Mouse (Mus musculus) liver, postnatal 0 days (tissue): Measurements from ENCODE around the gene Iba57. TPM values are rescaled to one million over a fixed set of nuclear protein-coding genes. Genes with fewer than 3 reads are reported as not detected.
A peak's percentile ranks its signal among the peaks of the same experiment; 100 is the strongest.

ENCODE experiments used
- ATAC-seq: fragments of 200-750 bp; cut with Nextera tagmentation; 2 replicates; pipeline ENCODE4 v1.8.0; 2017; ENCODE audit warnings: mild to moderate bottlenecking, moderate library complexity
- DNase-seq: peaks from one replicate; pipeline ENCODE4 v3.0.0-alpha.2; 2016
- H3K27ac ChIP-seq: fragments of 300-500 bp; sonication (generic); 2 replicates; pipeline ENCODE4 v1.5.1; 2014; ENCODE audit warnings: antibody characterized with exemption, moderate library complexity, mild to moderate bottlenecking, low read depth
- H3K27me3 ChIP-seq: fragments of 300-500 bp; sonication (generic); 2 replicates; pipeline ENCODE4 v1.6.1; 2014; ENCODE audit warnings: low read length, control low read depth, mixed read lengths; ENCODE audit not compliant: insufficient read depth
- H3K36me3 ChIP-seq: fragments of 300-500 bp; sonication (generic); replicated peaks from 2 replicates; pipeline ENCODE4 v1.6.1; 2014; ENCODE audit warnings: mild to moderate bottlenecking, control low read depth, low read length, moderate library complexity, mixed read lengths; ENCODE audit not compliant: insufficient read depth
- H3K4me1 ChIP-seq: fragments of 300-500 bp; sonication (generic); 2 replicates; pipeline ENCODE4 v1.6.1; 2014; ENCODE audit warnings: antibody characterized with exemption, mild to moderate bottlenecking, control low read depth; ENCODE audit not compliant: insufficient read depth
- H3K4me2 ChIP-seq: fragments of 300-500 bp; sonication (generic); 2 replicates; pipeline ENCODE4 v1.6.1; 2014; ENCODE audit warnings: low read depth, mild to moderate bottlenecking, low read length, moderate library complexity, mixed read lengths
- H3K4me3 ChIP-seq: fragments of 300-500 bp; sonication (generic); 2 replicates; pipeline ENCODE4 v1.5.1; 2014; ENCODE audit warnings: low read depth, low read length
- H3K9ac ChIP-seq: fragments of 300-500 bp; sonication (generic); replicated peaks from 2 replicates; pipeline ENCODE4 v1.6.1; 2014; ENCODE audit warnings: mild to moderate bottlenecking, moderate library complexity
- H3K9me3 ChIP-seq: fragments of 300-500 bp; sonication (generic); 2 replicates; pipeline ENCODE4 v1.6.1; 2016; ENCODE audit warnings: mild to moderate bottlenecking, control low read depth, low read length, mixed read lengths
- CTCF ChIP-seq: sonication (generic); IDR thresholded peaks from 2 replicates; pipeline ENCODE4 v1.5.1; 2016; ENCODE audit warnings: antibody characterized with exemption, low read depth
- EP300 ChIP-seq: IDR thresholded peaks from 2 replicates; pipeline ENCODE4 v1.6.1; 2016; ENCODE audit warnings: antibody characterized with exemption, low read depth, mild to moderate bottlenecking
- WGBS: fragments of 180-500 bp; shearing (Covaris S2); extraction: QIAGEN DNeasy Blood & Tissue Kit; methylation state at CpG from one replicate; pipeline ENCODE4 v1.1.7; 2014; ENCODE audit not compliant: insufficient replicate concordance; 5-methylcytosine and 5-hydroxymethylcytosine counted together
- polyA plus RNA-seq: library from polyadenylated mRNA; unstranded; fragments of >200 nt; fragmentation: Nextera tagmentation; extraction: Ambion mirVana; gene quantifications from 2 replicates; pipeline ENCODE4 v1.2.1, GENCODE M21; 2015

Gene Iba57
- polyA plus RNA-seq, 1 experiment from 2014 or later = 7.1 TPM

- H3K27me3 ChIP-seq = peaks cover 52% of the 10 kb centered on the region
- peaks cover 5% of the 10 kb centered on the region; the same call in 1 of the 2 replicates for H3K4me1 ChIP-seq
- no peak for DNase-seq
- no peak overlapping the region for H3K4me3 ChIP-seq
- no peak overlapping the region for H3K4me2 ChIP-seq
- H3K9ac ChIP-seq = no peak overlapping the region
- 62% methylated on average over 12 of the region's 12 CpGs for WGBS
- H3K27ac ChIP-seq = no peak overlapping the region
- no peak for ATAC-seq
- H3K36me3 ChIP-seq = no peaks in the 10 kb centered on the region
- TF ChIP-seq CTCF (no peak), EP300 (no peak)
- no peaks in the 10 kb centered on the region for H3K9me3 ChIP-seq
Measured at GRCm38 (mm10) chr11:59136994-59137706, 26.4 kb downstream of the Iba57 start.

- no peak for DNase-seq
- Histone ChIP-seq H3K9me3 (no peaks in the 10 kb centered on the region), H3K36me3 (no peaks in the 10 kb centered on the region), H3K4me2 (no peak within 1 kb of the TSS), H3K27ac (no peak within 1 kb of the TSS), H3K4me3 (no peak within 1 kb of the TSS), H3K4me1 (0 out of 2 replicates have a peak, but pooled peaks cover 2% of the 10 kb centered on the region), H3K9ac (no peak within 1 kb of the TSS), H3K27me3 (peaks cover 52% of the 10 kb centered on the region)
- ATAC-seq = no peak
- TF ChIP-seq CTCF = no peak
- no peak for TF ChIP-seq EP300
- WGBS = 20% methylated on average over 44 of the region's 44 CpGs
Measured at GRCm38 (mm10) chr11:59135904-59136452, 27.6 kb downstream of the Iba57 start, which contains the start of gene Obscn. Gene Obscn, minus strand, starts transcription at chr11:59136402.

DNA sequence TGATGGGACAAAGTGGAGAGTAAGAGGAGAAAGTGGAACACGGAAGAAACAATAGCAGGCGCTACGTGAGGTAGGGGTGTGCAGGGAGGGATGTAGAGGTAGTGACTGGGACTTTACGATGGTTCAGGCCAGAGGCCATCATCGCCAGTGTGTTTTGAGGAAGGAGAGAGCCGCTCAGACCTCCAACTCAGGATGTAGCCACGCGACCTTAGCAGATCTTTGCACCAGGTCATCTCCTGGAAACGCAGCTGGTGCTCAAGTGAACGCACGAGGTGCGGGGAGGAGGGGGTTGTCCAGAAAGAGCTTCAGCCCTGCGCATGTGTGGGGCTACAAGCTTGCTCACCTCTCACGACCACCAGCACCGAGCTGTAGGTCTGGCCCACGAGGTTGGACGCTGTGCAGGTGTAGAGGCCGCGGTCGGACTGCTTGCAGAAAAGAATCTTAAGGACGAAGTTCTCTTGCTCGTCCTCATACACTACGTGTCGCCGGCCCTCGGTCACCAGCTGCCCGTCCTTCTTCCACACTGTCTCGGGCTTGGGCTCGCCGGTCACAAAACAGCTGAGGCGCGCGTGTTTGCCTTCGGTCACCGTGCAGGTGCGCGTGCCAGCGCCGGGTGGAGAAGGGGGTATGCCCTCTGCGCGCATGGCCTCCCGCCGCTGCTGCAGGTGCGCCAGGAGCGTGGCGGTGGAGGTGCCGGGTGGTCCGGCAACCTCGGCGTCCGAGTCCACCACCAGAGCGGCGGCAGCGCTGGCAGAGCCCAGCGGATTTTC lies 28.3 kb downstream of the Iba57 start:
- no peak overlapping the region for H3K4me2 ChIP-seq
- H3K27me3 ChIP-seq = peaks cover 52% of the 10 kb centered on the region
- ATAC-seq = no peak

GRCm38 (mm10) chr11:59134373-59134997 lies 29.1 kb downstream of the Iba57 start:
- no peak overlapping the region for H3K27ac ChIP-seq
- peak; percentile 40 for ATAC-seq
- TF ChIP-seq EP300 (no peak), CTCF (0 out of 2 replicates have a peak, but pooled peaks have one; percentile 23)
- no peaks in the 10 kb centered on the region for H3K9me3 ChIP-seq
- no peak overlapping the region for H3K4me3 ChIP-seq
- H3K9ac ChIP-seq = no peak overlapping the region
- WGBS = 7% methylated on average over 35 of the region's 35 CpGs
- no peak for DNase-seq
- H3K27me3 ChIP-seq = peaks cover 52% of the 10 kb centered on the region
- H3K4me1 ChIP-seq = 0 out of 2 replicates have a peak, but pooled peaks cover 2% of the 10 kb centered on the region
- H3K36me3 ChIP-seq = no peaks in the 10 kb centered on the region
- H3K4me2 ChIP-seq = no peak overlapping the region

More for the DNA sequence above, 28.3 kb downstream of the Iba57 start:
- TF ChIP-seq CTCF = no peak
- Histone ChIP-seq H3K9ac (no peak overlapping the region), H3K4me1 (0 out of 2 replicates have a peak, but pooled peaks cover 2% of the 10 kb centered on the region), H3K27ac (no peak overlapping the region), H3K4me3 (no peak overlapping the region), H3K36me3 (no peaks in the 10 kb centered on the region), H3K9me3 (no peaks in the 10 kb centered on the region)
- DNase-seq = no peak
- 9% methylated on average over 52 of the region's 55 CpGs for WGBS

DNA sequence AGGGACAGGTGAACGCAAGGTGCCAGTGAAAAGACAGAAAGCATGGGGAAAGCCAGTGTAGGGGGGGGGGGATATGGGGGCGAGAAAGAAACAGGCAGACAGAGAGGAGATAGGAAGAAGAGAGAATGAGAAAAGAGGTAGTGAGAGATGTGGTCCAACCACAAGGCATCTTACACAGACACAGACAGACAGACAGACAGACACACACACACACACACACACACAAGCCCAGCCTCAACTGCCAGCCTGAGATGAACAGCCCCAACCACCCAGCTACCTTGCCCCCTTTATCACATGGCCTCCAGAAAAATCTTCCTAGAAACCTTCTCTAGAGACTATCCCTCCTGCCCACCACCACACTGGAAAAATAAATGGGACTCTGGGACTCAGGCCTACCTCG lies 31.5 kb downstream of the Iba57 start:
- no peaks in the 10 kb centered on the region for H3K9me3 ChIP-seq
- no peak for ATAC-seq
- H3K4me1 ChIP-seq = 0 out of 2 replicates have a peak, but pooled peaks cover 2% of the 10 kb centered on the region
- no peak overlapping the region for H3K4me3 ChIP-seq
- TF ChIP-seq EP300 (no peak), CTCF (no peak)
- DNase-seq = no peak
- no peaks in the 10 kb centered on the region for H3K36me3 ChIP-seq
- peaks cover 46% of the 10 kb centered on the region for H3K27me3 ChIP-seq
- no peak overlapping the region for H3K9ac ChIP-seq
- H3K4me2 ChIP-seq = no peak overlapping the region
- H3K27ac ChIP-seq = no peak overlapping the region
- 69% methylated on average over 2 of the region's 3 CpGs for WGBS
